Mouse (Mus musculus) gastrocnemius, postnatal 36 days (tissue): Measurements from ENCODE around the gene Arap2. TPM values are rescaled to one million over a fixed set of nuclear protein-coding genes. Genes with fewer than 3 reads are reported as not detected.
"Not testable (repeated sequence)": the region's sequence is repeated elsewhere in the genome, so short reads cannot be mapped to it uniquely, and the experiment has no call there.

Experiments
- DNase-seq, 2 experiments: peaks; one replicate each; pipeline ENCODE4 v3.0.0; 2022
- intact Hi-C: fragments of 180-260 bp; cut with DNase I; formaldehyde crosslinking; loops from one replicate; pipeline ENCODE4 v1.15.1; 2025
- total RNA-seq, 2 experiments: library from RNA; stranded (reverse); gene quantifications; 2 replicates each; pipeline ENCODE4 v1.2.3; 2021

Arap2 gene
- total RNA-seq, 2 experiments from 2014 or later, result 0.79 to 0.89 TPM

GRCm38 (mm10) chr5:62743220-62743922 lies 22.6 kb downstream of the Arap2 start:
- DNase-seq, result no peak
- intact Hi-C loops, result no loop called here

GRCm38 (mm10) chr5:62739451-62740415 lies 26.2 kb downstream of the Arap2 start:
- intact Hi-C loops, result no loop called here
- DNase-seq, result no peak

- intact Hi-C loops, DNase-seq: not testable (repeated sequence)
Observed at GRCm38 (mm10) chr5:62730573-62730972, 35.4 kb downstream of the Arap2 start.

- DNase-seq, result no peak
- intact Hi-C loops, result no loop called here
Observed at GRCm38 (mm10) chr5:62725551-62725950, 40.4 kb downstream of the Arap2 start.

GRCm38 (mm10) chr5:62723261-62724105 lies 42.5 kb downstream of the Arap2 start:
- intact Hi-C loops, result no loop called here
- no peak for DNase-seq

- intact Hi-C loops, result no loop called here
- no peak for DNase-seq
Observed at GRCm38 (mm10) chr5:62716468-62716867, 49.5 kb downstream of the Arap2 start.

- no peak for DNase-seq
- intact Hi-C loops, result no loop called here
Observed at GRCm38 (mm10) chr5:62715977-62716376, 50.0 kb downstream of the Arap2 start.

GRCm38 (mm10) chr5:62715436-62715835 lies 50.5 kb downstream of the Arap2 start:
- intact Hi-C loops, result no loop called here
- no peak for DNase-seq

- intact Hi-C loops, result no loop called here
- no peak for DNase-seq
Observed at GRCm38 (mm10) chr5:62710955-62711354, 55.0 kb downstream of the Arap2 start.

- no peak for DNase-seq
- intact Hi-C loops, result no loop called here
Observed at GRCm38 (mm10) chr5:62706900-62707299, 59.1 kb downstream of the Arap2 start.

- intact Hi-C loops, result no loop called here
- DNase-seq, result no peak
Observed at GRCm38 (mm10) chr5:62689965-62690364, 76.0 kb downstream of the Arap2 start.

GRCm38 (mm10) chr5:62683751-62684150 lies 82.2 kb downstream of the Arap2 start:
- DNase-seq, result no peak
- intact Hi-C loops, result no loop called here

GRCm38 (mm10) chr5:62683207-62683606 lies 82.8 kb downstream of the Arap2 start:
- no peak for DNase-seq
- intact Hi-C loops, result no loop called here

- no peak for DNase-seq
- intact Hi-C loops, result no loop called here
Observed at GRCm38 (mm10) chr5:62677390-62677789, 88.6 kb downstream of the Arap2 start.

GRCm38 (mm10) chr5:62672736-62673436 lies 93.1 kb downstream of the Arap2 start:
- intact Hi-C loops, result no loop called here
- DNase-seq, result no peak

- DNase-seq, result no peak
- intact Hi-C loops, result no loop called here
Observed at GRCm38 (mm10) chr5:62665329-62665728, 100.6 kb downstream of the Arap2 start.

GRCm38 (mm10) chr5:62664847-62665246 lies 101.1 kb downstream of the Arap2 start:
- intact Hi-C loops, result no loop called here
- no peak for DNase-seq

- intact Hi-C loops, result no loop called here
- DNase-seq, result no peak
Observed at GRCm38 (mm10) chr5:62663206-62663605, 102.8 kb downstream of the Arap2 start.

- intact Hi-C loops, result no loop called here
- no peak for DNase-seq
Observed at GRCm38 (mm10) chr5:62653924-62654323, 112.0 kb downstream of the Arap2 start.

GRCm38 (mm10) chr5:62642330-62642729 lies 123.6 kb downstream of the Arap2 start:
- intact Hi-C loops, result no loop called here
- DNase-seq, result no peak
